Mouse (Mus musculus) neural tube, embryonic 11.5 days (tissue): ENCODE measurements around the gene Olfr1258. TPM values are rescaled to one million over a fixed set of nuclear protein-coding genes. Genes with fewer than 3 reads are reported as not detected.
"Not testable (repeated sequence)": the region's sequence is repeated elsewhere in the genome, so short reads cannot be mapped to it uniquely, and the experiment has no call there.

Experiments used
- ATAC-seq: fragments of 200-750 bp; cut with Nextera tagmentation; 2 replicates; pipeline ENCODE4 v1.8.0; 2017; ENCODE audit warnings: moderate number of reproducible peaks, mild to moderate bottlenecking, moderate TSS enrichment, moderate library complexity; ENCODE audit not compliant: insufficient read depth, low FRiP score, low TSS enrichment
- DNase-seq: peaks from one replicate; pipeline ENCODE4 v3.0.0-alpha.2; 2015; ENCODE audit warnings: low spot score
- H3K27ac ChIP-seq: fragments of 300-500 bp; sonication (generic); 2 replicates; pipeline ENCODE4 v1.5.1; 2014; ENCODE audit warnings: low read depth, mild to moderate bottlenecking, low read length
- H3K27me3 ChIP-seq: fragments of 300-500 bp; sonication (generic); 2 replicates; pipeline ENCODE4 v1.6.1; 2014; ENCODE audit warnings: mild to moderate bottlenecking, low read length, mixed read lengths; ENCODE audit not compliant: control insufficient read depth, insufficient read depth
- H3K36me3 ChIP-seq: fragments of 300-500 bp; sonication (generic); 2 replicates; pipeline ENCODE4 v1.6.1; 2014; ENCODE audit warnings: mild to moderate bottlenecking, low read length, moderate library complexity, mixed read lengths; ENCODE audit not compliant: control insufficient read depth, insufficient read depth
- H3K4me1 ChIP-seq: fragments of 300-500 bp; sonication (generic); 2 replicates; pipeline ENCODE4 v1.6.1; 2014; ENCODE audit warnings: low read length, mixed read lengths; ENCODE audit not compliant: control insufficient read depth, insufficient read depth
- H3K4me2 ChIP-seq: fragments of 300-500 bp; sonication (generic); 2 replicates; pipeline ENCODE4 v1.6.1; 2014; ENCODE audit warnings: low read depth, mild to moderate bottlenecking, moderate library complexity
- H3K4me3 ChIP-seq: fragments of 300-500 bp; sonication (generic); 2 replicates; pipeline ENCODE4 v1.5.1; 2014; ENCODE audit warnings: low read depth, low read length
- H3K9ac ChIP-seq: fragments of 300-500 bp; sonication (generic); 2 replicates; pipeline ENCODE4 v1.6.1; 2014; ENCODE audit warnings: mild to moderate bottlenecking, low read length
- H3K9me3 ChIP-seq: fragments of 300-500 bp; sonication (generic); 2 replicates; pipeline ENCODE4 v1.6.1; 2016; ENCODE audit warnings: low read length; ENCODE audit not compliant: control insufficient read depth
- WGBS: fragments of 180-500 bp; shearing (Covaris S2); extraction: QIAGEN DNeasy Blood & Tissue Kit; methylation state at CpG from one replicate; pipeline ENCODE4 v1.1.7; 2014; 5-methylcytosine and 5-hydroxymethylcytosine counted together
- polyA plus RNA-seq: library from polyadenylated mRNA; unstranded; fragments of >200 nt; fragmentation: Nextera tagmentation; extraction: Ambion mirVana; gene quantifications from 2 replicates; pipeline ENCODE4 v1.2.1, GENCODE M21; 2014

The Olfr1258 gene
- not detected in 2 replicates for polyA plus RNA-seq

DNA sequence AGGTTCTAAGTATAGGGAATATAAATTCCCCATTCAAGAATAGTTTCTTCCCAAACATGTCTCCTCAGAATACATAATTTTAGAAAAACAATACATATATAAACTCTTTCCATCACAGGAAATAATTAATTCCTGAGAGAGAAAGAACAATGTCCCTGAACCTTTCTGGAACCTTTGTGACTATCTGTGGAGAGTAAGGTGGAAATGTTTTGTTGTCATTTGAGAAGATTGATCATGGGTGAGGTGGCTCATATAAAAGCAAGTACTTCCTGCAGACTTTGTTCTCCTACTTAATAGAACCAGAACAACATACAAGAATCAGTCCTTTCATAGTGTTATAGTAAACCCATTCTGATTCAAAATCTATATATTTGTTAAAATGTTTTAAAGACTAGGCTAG lies at the start of gene Olfr1258:
Olfr1258 (plus strand) TSS at position 301 of the 400 bp plus-strand sequence.
- H3K36me3 ChIP-seq: no peaks in the 10 kb centered on the region
- H3K9ac ChIP-seq: no peak within 1 kb of the TSS
- H3K9me3 ChIP-seq: no peaks in the 10 kb centered on the region
- H3K4me2 ChIP-seq: no peak within 1 kb of the TSS
- no peak for DNase-seq
- no peaks in the 10 kb centered on the region for H3K4me1 ChIP-seq
- ATAC-seq: no peak
- no peaks in the 10 kb centered on the region for H3K27me3 ChIP-seq
- H3K27ac ChIP-seq: no peak within 1 kb of the TSS
- H3K4me3 ChIP-seq: no peak within 1 kb of the TSS

DNA sequence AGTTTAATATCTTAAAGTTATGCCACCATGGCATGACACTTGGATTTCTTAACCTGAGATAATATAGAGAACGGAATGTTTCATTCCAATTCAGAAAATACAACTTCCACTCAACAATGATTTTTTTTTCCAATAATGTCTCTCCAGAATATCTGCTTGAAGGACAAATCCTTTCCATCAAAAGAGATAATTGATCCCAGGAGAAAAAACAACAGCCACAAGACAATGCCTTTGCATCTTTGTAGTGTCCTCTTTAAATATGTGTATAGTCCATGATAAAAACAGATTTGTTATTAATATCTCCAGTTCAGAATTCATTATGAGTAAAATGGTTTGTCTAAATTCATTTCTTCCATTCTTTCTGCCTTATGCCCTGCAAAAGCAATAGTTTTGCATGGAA lies 49.0 kb upstream of the Olfr1258 start, which contains the start of gene Olfr1257:
Olfr1257 (plus strand) TSS at position 301 of the 400 bp plus-strand sequence.
- Histone ChIP-seq H3K36me3 (no peaks in the 10 kb centered on the region), H3K27ac (no peak within 1 kb of the TSS), H3K27me3 (no peaks in the 10 kb centered on the region), H3K4me3 (no peak within 1 kb of the TSS), H3K4me1 (no peaks in the 10 kb centered on the region), H3K9me3 (no peaks in the 10 kb centered on the region), H3K4me2 (no peak within 1 kb of the TSS), H3K9ac (no peak within 1 kb of the TSS)
- ATAC-seq (no peak), DNase-seq (no peak)
- WGBS: 91% methylated on average over 1 of the region's 1 CpGs

DNA sequence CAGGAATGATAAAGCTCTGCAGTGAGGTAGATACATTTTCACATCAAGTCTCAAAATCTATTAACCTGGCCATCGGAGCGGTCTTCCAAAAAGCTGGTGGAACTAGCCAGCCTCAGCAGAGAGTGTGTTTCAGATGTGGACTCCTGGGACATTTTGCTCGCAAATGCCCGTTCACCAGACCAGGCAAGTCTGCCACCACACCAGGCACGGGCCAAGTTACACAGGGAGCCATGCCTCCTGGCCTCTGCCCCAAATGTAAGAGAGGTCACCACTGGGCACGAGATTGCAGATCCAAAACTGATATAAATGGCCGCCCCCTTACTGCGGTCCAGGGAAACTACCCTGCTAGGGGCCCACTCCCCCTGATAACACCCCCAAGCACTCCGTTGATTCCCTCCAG lies 14.5 kb upstream of the Olfr1258 start:
- not testable (repeated sequence) for H3K9ac ChIP-seq, DNase-seq, H3K4me3 ChIP-seq, H3K27me3 ChIP-seq, H3K4me1 ChIP-seq, H3K36me3 ChIP-seq, H3K27ac ChIP-seq, H3K4me2 ChIP-seq, H3K9me3 ChIP-seq, ATAC-seq
- WGBS: 92% methylated on average over 9 of the region's 9 CpGs

DNA sequence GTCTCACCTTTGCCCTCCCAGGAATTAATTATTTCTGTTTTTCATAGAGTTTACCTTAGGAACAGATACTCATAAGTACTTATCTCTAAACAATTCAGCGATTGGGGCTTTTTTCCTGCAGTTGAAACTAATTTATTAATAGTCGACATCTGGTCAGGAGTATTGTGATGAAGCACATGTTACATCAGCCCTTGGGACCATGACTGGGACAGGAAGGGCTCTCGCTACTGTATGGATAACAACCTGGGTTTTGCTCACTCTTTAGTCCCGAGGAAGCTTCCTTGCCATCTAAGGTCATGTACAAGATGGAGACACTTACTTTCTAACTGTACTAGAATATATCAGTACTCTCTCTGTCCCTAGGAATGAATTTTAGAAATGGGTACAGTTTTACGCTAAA lies 21.5 kb downstream of the Olfr1258 start, which contains the start of gene Olfr1259:
Olfr1259 (minus strand) TSS at position 101 of the 400 bp plus-strand sequence.
- H3K36me3 ChIP-seq: no peaks in the 10 kb centered on the region
- H3K9ac ChIP-seq: no peak within 1 kb of the TSS
- H3K9me3 ChIP-seq: no peaks in the 10 kb centered on the region
- no peaks in the 10 kb centered on the region for H3K27me3 ChIP-seq
- ATAC-seq (no peak), DNase-seq (no peak)
- 87% methylated on average over 5 of the region's 5 CpGs for WGBS
- H3K4me2 ChIP-seq: no peak within 1 kb of the TSS
- no peaks in the 10 kb centered on the region for H3K4me1 ChIP-seq
- no peak within 1 kb of the TSS for H3K27ac ChIP-seq
- H3K4me3 ChIP-seq: no peak within 1 kb of the TSS

DNA sequence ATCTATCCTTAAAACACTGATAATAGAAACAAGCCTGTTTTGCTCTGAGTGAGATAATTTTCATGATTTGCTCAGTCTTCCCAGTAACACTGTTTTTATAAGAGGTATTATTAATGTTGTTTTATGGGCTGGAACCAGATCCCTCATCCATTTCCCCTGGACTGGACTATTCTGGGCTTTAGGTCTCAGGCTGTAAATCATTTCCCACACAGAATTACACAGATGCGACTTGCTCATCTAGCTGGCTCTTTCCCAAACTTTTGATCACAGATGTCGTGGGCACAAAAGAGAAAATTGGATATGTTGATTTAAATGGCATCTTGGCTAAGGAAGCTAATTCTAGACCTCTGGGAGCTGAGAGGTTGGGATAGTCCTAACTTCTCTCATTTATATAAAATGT lies 47.1 kb downstream of the Olfr1258 start, which contains the start of gene Olfr1260:
Olfr1260 (plus strand) TSS at position 157 of the 400 bp plus-strand sequence.
- Histone ChIP-seq H3K9me3 (no peaks in the 10 kb centered on the region), H3K27me3 (no peaks in the 10 kb centered on the region), H3K27ac (no peak within 1 kb of the TSS), H3K36me3 (no peaks in the 10 kb centered on the region), H3K4me1 (no peaks in the 10 kb centered on the region), H3K4me2 (no peak within 1 kb of the TSS), H3K4me3 (no peak within 1 kb of the TSS), H3K9ac (no peak within 1 kb of the TSS)
- ATAC-seq: no peak
- WGBS: 72% methylated on average over 2 of the region's 2 CpGs
- no peak for DNase-seq

DNA sequence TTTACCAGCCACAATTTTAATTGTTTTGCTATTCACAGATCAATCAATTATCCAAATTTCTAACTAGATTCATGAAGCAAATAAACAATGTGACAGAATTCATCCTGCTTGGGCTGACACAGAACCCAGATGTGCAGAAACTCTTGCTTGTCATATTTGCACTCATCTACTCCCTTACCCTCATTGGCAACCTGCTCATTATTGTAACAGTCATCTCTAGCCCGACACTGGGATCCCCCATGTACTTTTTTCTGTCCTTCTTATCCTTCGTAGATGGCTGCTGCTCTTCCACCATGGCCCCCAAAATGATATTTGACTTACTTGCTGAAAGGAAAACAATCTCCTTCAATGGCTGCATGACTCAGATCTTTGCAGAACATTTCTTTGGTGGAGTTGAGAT lies 50.6 kb downstream of the Olfr1258 start:
- Histone ChIP-seq H3K9me3 (no peaks in the 10 kb centered on the region), H3K4me3 (no peak overlapping the region), H3K27ac (no peak overlapping the region), H3K4me2 (no peak overlapping the region), H3K36me3 (no peaks in the 10 kb centered on the region), H3K27me3 (no peaks in the 10 kb centered on the region), H3K4me1 (no peaks in the 10 kb centered on the region), H3K9ac (no peak overlapping the region)
- ATAC-seq: no peak
- DNase-seq: no peak
- 85% methylated on average over 2 of the region's 2 CpGs for WGBS

Other genes with a start within 250 kb of the Olfr1258 start
- not detected in 2 replicates for gene Olfr1252, start 202.3 kb upstream of the Olfr1258 start, polyA plus RNA-seq
- gene Olfr1253, start 170.2 kb upstream of the Olfr1258 start, polyA plus RNA-seq: not detected in 2 replicates
- gene Olfr1254, start 133.7 kb upstream of the Olfr1258 start, polyA plus RNA-seq: not detected in 2 replicates
- gene Olfr1255, start 115.3 kb upstream of the Olfr1258 start, polyA plus RNA-seq: not detected in 2 replicates
- gene Olfr1256, start 85.8 kb upstream of the Olfr1258 start, polyA plus RNA-seq: not detected in 2 replicates
- not detected in 2 replicates for gene Olfr48, start 79.1 kb upstream of the Olfr1258 start, polyA plus RNA-seq
- not detected in 2 replicates for gene Olfr1257, start 48.9 kb upstream of the Olfr1258 start, polyA plus RNA-seq
- gene Olfr1259, start 21.4 kb downstream of the Olfr1258 start, polyA plus RNA-seq: not detected in 2 replicates
- not detected in 2 replicates for gene Olfr1260, start 47.0 kb downstream of the Olfr1258 start, polyA plus RNA-seq
- not detected in 2 replicates for gene Olfr1261, start 63.9 kb downstream of the Olfr1258 start, polyA plus RNA-seq
- not detected in 2 replicates for gene Olfr1262, start 72.8 kb downstream of the Olfr1258 start, polyA plus RNA-seq
- gene Olfr1263, start 84.8 kb downstream of the Olfr1258 start, polyA plus RNA-seq: not detected in 2 replicates
- gene Olfr1264, start 98.3 kb downstream of the Olfr1258 start, polyA plus RNA-seq: not detected in 2 replicates
- not detected in 2 replicates for gene Olfr1265, start 108.0 kb downstream of the Olfr1258 start, polyA plus RNA-seq
- gene Olfr140, start 136.3 kb downstream of the Olfr1258 start, polyA plus RNA-seq: not detected in 2 replicates
- gene Olfr1269, start 194.1 kb downstream of the Olfr1258 start, polyA plus RNA-seq: not detected in 2 replicates
- 0.20 TPM in 1 of 2 replicates, not detected in the other for gene Olfr32, start 215.0 kb downstream of the Olfr1258 start, polyA plus RNA-seq
- gene Olfr1270, start 225.8 kb downstream of the Olfr1258 start, polyA plus RNA-seq: not detected in 2 replicates